Mouse (Mus musculus) kidney, embryonic 15.5 days (tissue): ENCODE measurements around the gene Acvr2a. TPM values are rescaled to one million over a fixed set of nuclear protein-coding genes. Genes with fewer than 3 reads are reported as not detected.
"Not testable (repeated sequence)": the region's sequence is repeated elsewhere in the genome, so short reads cannot be mapped to it uniquely, and the experiment has no call there.

Source experiments
- ATAC-seq: fragments of 200-750 bp; cut with Nextera tagmentation; replicated peaks from 2 replicates; pipeline ENCODE4 v1.8.0; 2017; ENCODE audit warnings: moderate TSS enrichment; ENCODE audit not compliant: low FRiP score
- H3K27ac ChIP-seq: fragments of 300-500 bp; sonication (generic); 2 replicates; pipeline ENCODE4 v1.5.1; 2015; ENCODE audit warnings: mild to moderate bottlenecking, inconsistent platforms
- H3K27me3 ChIP-seq: fragments of 300-500 bp; sonication (generic); 2 replicates; pipeline ENCODE4 v1.6.1; 2015; ENCODE audit warnings: inconsistent platforms
- H3K36me3 ChIP-seq: fragments of 300-500 bp; sonication (generic); 2 replicates; pipeline ENCODE4 v1.6.1; 2015; ENCODE audit warnings: inconsistent platforms
- H3K4me1 ChIP-seq: fragments of 300-500 bp; sonication (generic); 2 replicates; pipeline ENCODE4 v1.6.1; 2015; ENCODE audit warnings: inconsistent platforms
- H3K4me2 ChIP-seq: fragments of 300-500 bp; sonication (generic); 2 replicates; pipeline ENCODE4 v1.6.1; 2015; ENCODE audit warnings: moderate library complexity, mild to moderate bottlenecking, inconsistent platforms
- H3K4me3 ChIP-seq: fragments of 300-500 bp; sonication (generic); replicated peaks from 2 replicates; pipeline ENCODE4 v1.5.1; 2015; ENCODE audit warnings: mild to moderate bottlenecking, inconsistent platforms
- H3K9ac ChIP-seq: fragments of 300-500 bp; sonication (generic); 2 replicates; pipeline ENCODE4 v1.6.1; 2015; ENCODE audit warnings: mild to moderate bottlenecking, inconsistent platforms
- H3K9me3 ChIP-seq: fragments of 300-500 bp; sonication (generic); replicated peaks from 2 replicates; pipeline ENCODE4 v1.6.1; 2016; ENCODE audit warnings: inconsistent platforms
- WGBS: fragments of 180-500 bp; shearing (Covaris S2); methylation state at CpG from one replicate; pipeline ENCODE4 v1.1.7; 2015; ENCODE audit warnings: mixed read lengths; 5-methylcytosine and 5-hydroxymethylcytosine counted together
- polyA plus RNA-seq: library from polyadenylated mRNA; unstranded; fragments of >200 nt; fragmentation: Nextera tagmentation; extraction: Ambion mirVana; gene quantifications from 2 replicates; pipeline ENCODE4 v1.2.1, GENCODE M21; 2015

Acvr2a gene
- polyA plus RNA-seq, 1 experiment from 2014 or later: 14.0 TPM

- no peak for ATAC-seq
- no peaks in the 10 kb centered on the region for H3K27me3 ChIP-seq
- no peak overlapping the region for H3K4me2 ChIP-seq
- H3K27ac ChIP-seq: no peak overlapping the region
- no peaks in the 10 kb centered on the region for H3K9me3 ChIP-seq
- 96% methylated on average over 2 of the region's 2 CpGs for WGBS
- H3K4me1 ChIP-seq: no peaks in the 10 kb centered on the region
- no peak overlapping the region for H3K9ac ChIP-seq
- no peaks in the 10 kb centered on the region for H3K36me3 ChIP-seq
- H3K4me3 ChIP-seq: no peak overlapping the region
Observed at GRCm38 (mm10) chr2:48825878-48826277, 12.0 kb downstream of the Acvr2a start.

- no peaks in the 10 kb centered on the region for H3K27me3 ChIP-seq
- no peak overlapping the region for H3K9ac ChIP-seq
- H3K4me3 ChIP-seq: no peak overlapping the region
- H3K36me3 ChIP-seq: no peaks in the 10 kb centered on the region
- H3K4me1 ChIP-seq: no peaks in the 10 kb centered on the region
- ATAC-seq: no peak
- H3K4me2 ChIP-seq: no peak overlapping the region
- no peaks in the 10 kb centered on the region for H3K9me3 ChIP-seq
- no peak overlapping the region for H3K27ac ChIP-seq
Observed at GRCm38 (mm10) chr2:48826380-48826779, 12.5 kb downstream of the Acvr2a start.

- Histone ChIP-seq H3K4me1 (0 out of 2 replicates have a peak, but pooled peaks cover 4% of the 10 kb centered on the region), H3K27me3 (no peaks in the 10 kb centered on the region), H3K36me3 (no peaks in the 10 kb centered on the region), H3K4me3 (no peak overlapping the region), H3K27ac (no peak overlapping the region), H3K9ac (no peak overlapping the region), H3K9me3 (no peaks in the 10 kb centered on the region), H3K4me2 (no peak overlapping the region)
- 90% methylated on average over 2 of the region's 2 CpGs for WGBS
- no peak for ATAC-seq
Observed at GRCm38 (mm10) chr2:48830492-48830891, 16.6 kb downstream of the Acvr2a start.

- Histone ChIP-seq H3K4me1 (0 out of 2 replicates have a peak, but pooled peaks cover 4% of the 10 kb centered on the region), H3K9me3 (no peaks in the 10 kb centered on the region), H3K27me3 (no peaks in the 10 kb centered on the region), H3K4me2 (no peak overlapping the region), H3K9ac (no peak overlapping the region), H3K4me3 (no peak overlapping the region), H3K36me3 (no peaks in the 10 kb centered on the region), H3K27ac (no peak overlapping the region)
- no peak for ATAC-seq
- 81% methylated on average over 5 of the region's 5 CpGs for WGBS
Observed at GRCm38 (mm10) chr2:48832305-48832704, 18.4 kb downstream of the Acvr2a start.

GRCm38 (mm10) chr2:48833884-48834450, 20.1 kb downstream of the Acvr2a start:
- no peak; the same call in 1 of the 2 replicates for ATAC-seq
- Histone ChIP-seq H3K4me2 (no peak overlapping the region), H3K27me3 (no peaks in the 10 kb centered on the region), H3K4me3 (no peak overlapping the region), H3K4me1 (0 out of 2 replicates have a peak, but pooled peaks cover 4% of the 10 kb centered on the region), H3K36me3 (no peaks in the 10 kb centered on the region), H3K27ac (no peak overlapping the region), H3K9ac (no peak overlapping the region), H3K9me3 (no peaks in the 10 kb centered on the region)
- 55% methylated on average over 3 of the region's 3 CpGs for WGBS

GRCm38 (mm10) chr2:48841611-48842470, 27.9 kb downstream of the Acvr2a start:
- Histone ChIP-seq H3K27me3 (no peaks in the 10 kb centered on the region), H3K36me3 (no peaks in the 10 kb centered on the region), H3K9ac (no peak overlapping the region), H3K4me3 (no peak overlapping the region), H3K27ac (no peak overlapping the region), H3K4me1 (no peaks in the 10 kb centered on the region), H3K9me3 (no peaks in the 10 kb centered on the region), H3K4me2 (no peak overlapping the region)
- 77% methylated on average over 3 of the region's 3 CpGs for WGBS
- ATAC-seq: no peak

- Histone ChIP-seq H3K36me3 (no peaks in the 10 kb centered on the region), H3K9me3 (no peaks in the 10 kb centered on the region), H3K9ac (no peak overlapping the region), H3K4me1 (0 out of 2 replicates have a peak, but pooled peaks cover 4% of the 10 kb centered on the region), H3K4me2 (no peak overlapping the region), H3K4me3 (no peak overlapping the region), H3K27me3 (no peaks in the 10 kb centered on the region), H3K27ac (no peak overlapping the region)
- no peak for ATAC-seq
- 58% methylated on average over 2 of the region's 2 CpGs for WGBS
Observed at GRCm38 (mm10) chr2:48846689-48847398, 32.9 kb downstream of the Acvr2a start.

GRCm38 (mm10) chr2:48865596-48865995, 51.7 kb downstream of the Acvr2a start:
- 96% methylated on average over 6 of the region's 6 CpGs for WGBS
- not testable (repeated sequence) for ATAC-seq, H3K4me1 ChIP-seq, H3K27me3 ChIP-seq, H3K4me3 ChIP-seq, H3K9ac ChIP-seq, H3K4me2 ChIP-seq, H3K9me3 ChIP-seq, H3K27ac ChIP-seq, H3K36me3 ChIP-seq

GRCm38 (mm10) chr2:48868199-48868913, 54.4 kb downstream of the Acvr2a start:
- Histone ChIP-seq H3K36me3 (0 out of 2 replicates have a peak, but pooled peaks cover 3% of the 10 kb centered on the region), H3K9me3 (no peaks in the 10 kb centered on the region), H3K4me3 (no peak overlapping the region), H3K27me3 (no peaks in the 10 kb centered on the region), H3K9ac (no peak overlapping the region), H3K27ac (no peak overlapping the region), H3K4me1 (no peaks in the 10 kb centered on the region), H3K4me2 (no peak overlapping the region)
- ATAC-seq: no peak
- WGBS: 85% methylated on average over 5 of the region's 5 CpGs

- no peaks in the 10 kb centered on the region for H3K27me3 ChIP-seq
- peak; percentile 56; the same call in 1 of the 2 replicates for ATAC-seq
- no peaks in the 10 kb centered on the region for H3K9me3 ChIP-seq
- no peak overlapping the region for H3K9ac ChIP-seq
- no peak overlapping the region for H3K4me2 ChIP-seq
- H3K4me3 ChIP-seq: no peak overlapping the region
- H3K27ac ChIP-seq: no peak overlapping the region
- peaks cover 6% of the 10 kb centered on the region; the same call in 1 of the 2 replicates for H3K4me1 ChIP-seq
- no peaks in the 10 kb centered on the region for H3K36me3 ChIP-seq
Observed at GRCm38 (mm10) chr2:48885945-48886344, 72.0 kb downstream of the Acvr2a start.

GRCm38 (mm10) chr2:48895186-48895585, 81.3 kb downstream of the Acvr2a start:
- no peak overlapping the region for H3K9ac ChIP-seq
- H3K4me1 ChIP-seq: peaks cover 3% of the 10 kb centered on the region; the same call in 1 of the 2 replicates
- 93% methylated on average over 3 of the region's 3 CpGs for WGBS
- peaks cover 34% of the 10 kb centered on the region for H3K36me3 ChIP-seq
- no peak overlapping the region for H3K27ac ChIP-seq
- no peak overlapping the region for H3K4me3 ChIP-seq
- H3K4me2 ChIP-seq: no peak overlapping the region
- ATAC-seq: no peak
- H3K27me3 ChIP-seq: no peaks in the 10 kb centered on the region
- no peaks in the 10 kb centered on the region for H3K9me3 ChIP-seq
